Mouse (Mus musculus) cerebellum, adult 9-10 months (tissue): ENCODE results near the gene Adam12.

Experiments used
- DNase-seq: peaks from one replicate; pipeline ENCODE4 v3.0.0; 2022

Adam12 gene

DNA sequence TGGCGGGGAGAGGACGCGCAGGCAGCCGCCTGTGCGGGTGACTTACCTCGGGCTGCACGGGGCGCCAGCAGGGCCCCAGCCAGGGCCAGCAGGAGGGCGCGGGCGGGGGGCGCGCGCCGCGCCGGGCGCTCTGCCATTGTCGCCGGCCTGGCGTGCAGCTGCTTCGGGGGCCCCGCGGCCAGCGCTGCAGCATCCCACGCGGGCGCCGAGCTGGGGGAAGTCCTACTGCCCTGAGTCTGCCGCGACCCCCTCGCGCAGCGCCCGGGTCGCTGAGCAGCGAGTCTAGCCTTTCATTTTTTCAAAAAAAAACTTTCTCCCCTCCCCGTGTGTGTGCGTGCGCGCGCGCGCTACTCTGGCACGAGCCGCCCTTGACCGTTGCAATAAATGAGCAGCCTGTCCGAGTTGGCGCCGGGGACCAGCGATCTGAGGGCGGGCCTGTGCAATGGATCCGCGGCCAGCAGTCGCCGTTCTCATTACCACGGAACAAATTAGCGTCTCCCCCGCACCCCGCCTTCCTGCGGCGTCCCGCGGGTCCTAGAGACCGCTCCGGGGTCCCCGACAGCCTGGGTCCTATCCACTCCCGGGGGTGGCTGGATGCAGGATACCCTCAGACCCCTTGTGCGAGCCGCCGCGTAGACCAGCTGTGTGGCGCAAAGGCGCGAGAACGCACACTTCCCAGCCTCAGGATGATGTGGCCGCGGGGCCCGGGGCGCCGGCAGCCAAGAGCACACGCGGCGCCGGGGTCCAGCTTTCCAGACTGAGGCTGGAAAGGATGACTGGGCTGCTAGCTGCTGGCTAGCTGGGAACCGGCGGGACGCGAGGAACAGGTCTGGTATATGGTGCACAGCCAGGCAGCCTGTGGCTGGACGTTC is 7.0 kb downstream of the Adam12 start:
- DNase-seq = peak; percentile 5

- DNase-seq = no peak
Measured at GRCm38 (mm10) chr7:134224421-134224740, 7.6 kb downstream of the Adam12 start.

DNA sequence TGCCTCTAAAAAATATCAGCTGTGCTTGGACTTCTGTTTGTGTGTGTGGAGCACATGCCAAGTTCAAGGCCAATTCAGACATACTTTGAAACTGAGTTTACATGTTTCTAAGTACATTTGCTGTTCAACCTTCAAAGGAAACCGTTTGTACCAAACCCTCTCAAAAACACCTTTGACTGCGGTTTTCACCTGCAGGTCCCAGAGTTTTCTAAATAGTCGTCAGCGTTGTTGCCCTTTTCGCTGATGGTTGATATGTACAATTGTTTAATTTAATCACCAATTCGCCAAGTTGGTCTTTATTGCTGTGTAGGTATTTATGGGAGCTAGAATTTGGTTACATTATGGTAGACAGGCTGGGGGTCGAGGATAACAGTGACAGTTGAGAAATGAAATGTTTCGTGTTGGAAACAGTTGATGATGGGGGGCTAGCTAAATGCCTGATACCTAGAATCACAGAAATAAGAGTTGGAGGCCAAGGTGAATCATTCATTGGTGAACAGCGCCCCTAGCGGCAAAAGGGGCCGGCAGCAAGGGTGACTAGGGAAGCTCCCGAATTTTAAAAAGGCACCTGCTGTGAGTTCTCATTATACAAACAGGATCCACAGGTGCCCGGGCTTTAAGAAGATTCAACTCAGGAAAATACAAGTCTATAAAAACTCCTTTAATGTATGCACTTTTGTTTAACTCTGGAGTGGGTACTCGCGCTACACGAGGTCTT is 8.3 kb downstream of the Adam12 start:
- DNase-seq = peak; percentile 61

- no peak for DNase-seq
Measured at GRCm38 (mm10) chr7:134207956-134208355, 24.0 kb downstream of the Adam12 start.

DNA sequence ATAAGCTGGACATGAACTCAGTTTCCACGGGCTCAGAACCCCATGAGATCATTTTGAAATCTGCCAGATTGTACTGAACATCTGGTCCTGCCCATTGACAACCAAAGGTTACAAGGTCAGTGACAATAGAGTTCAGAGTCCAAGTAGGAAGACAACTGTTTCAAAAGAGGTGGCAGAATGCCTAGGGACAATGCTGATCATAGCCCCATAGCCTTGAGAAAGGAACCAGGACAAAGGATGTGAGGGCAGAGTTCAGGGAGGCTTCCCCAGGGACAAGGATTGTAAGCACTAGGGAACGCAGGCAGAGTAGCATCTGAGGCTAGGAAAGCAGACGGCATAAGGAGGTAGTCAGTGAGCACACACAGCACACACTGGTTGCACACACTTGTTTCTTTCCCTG is 38.9 kb downstream of the Adam12 start:
- DNase-seq = no peak

DNA sequence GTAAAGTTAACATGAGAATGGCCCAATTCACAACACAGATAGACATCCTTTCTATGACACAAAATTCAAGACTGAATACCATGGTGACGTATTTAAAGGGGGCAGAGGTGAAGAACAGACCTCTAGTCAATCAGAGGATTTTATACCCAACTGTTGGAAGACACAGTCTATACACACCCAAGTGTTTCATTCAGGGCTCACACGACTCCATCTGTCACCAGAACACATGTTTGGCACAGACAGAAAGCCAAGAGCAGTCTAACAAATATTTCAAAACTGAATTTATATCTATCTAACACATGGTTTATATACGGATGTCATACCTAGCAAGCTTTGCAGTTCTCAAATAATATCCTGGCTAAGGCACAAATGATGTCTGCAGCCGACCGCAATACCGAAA is 41.8 kb downstream of the Adam12 start:
- DNase-seq = no peak

- no peak for DNase-seq
Measured at GRCm38 (mm10) chr7:134188565-134188964, 43.4 kb downstream of the Adam12 start.

DNA sequence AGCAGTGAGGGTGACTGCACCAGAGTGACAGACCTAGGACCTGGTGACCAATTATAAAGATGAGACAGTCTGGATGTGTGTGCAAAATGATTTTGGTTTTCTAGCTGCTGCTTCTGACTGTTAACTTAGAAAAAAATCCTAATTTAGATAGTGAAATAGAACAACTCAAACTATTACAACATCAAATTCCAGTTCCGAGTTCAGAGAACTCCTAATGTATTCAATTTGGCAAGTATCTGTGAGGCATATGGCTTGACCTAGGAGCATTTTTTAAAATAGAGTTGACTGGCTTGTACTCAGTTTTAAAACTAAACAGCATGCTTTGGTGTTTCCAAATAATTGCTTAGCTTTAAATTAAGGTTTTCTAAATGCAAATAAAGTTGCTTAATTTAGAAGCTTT is 44.0 kb downstream of the Adam12 start:
- no peak for DNase-seq

GRCm38 (mm10) chr7:134186497-134186896 is 45.4 kb downstream of the Adam12 start:
- DNase-seq = no peak

GRCm38 (mm10) chr7:134185751-134186150 is 46.2 kb downstream of the Adam12 start:
- DNase-seq = no peak

GRCm38 (mm10) chr7:134181717-134182116 is 50.2 kb downstream of the Adam12 start:
- DNase-seq = no peak

DNA sequence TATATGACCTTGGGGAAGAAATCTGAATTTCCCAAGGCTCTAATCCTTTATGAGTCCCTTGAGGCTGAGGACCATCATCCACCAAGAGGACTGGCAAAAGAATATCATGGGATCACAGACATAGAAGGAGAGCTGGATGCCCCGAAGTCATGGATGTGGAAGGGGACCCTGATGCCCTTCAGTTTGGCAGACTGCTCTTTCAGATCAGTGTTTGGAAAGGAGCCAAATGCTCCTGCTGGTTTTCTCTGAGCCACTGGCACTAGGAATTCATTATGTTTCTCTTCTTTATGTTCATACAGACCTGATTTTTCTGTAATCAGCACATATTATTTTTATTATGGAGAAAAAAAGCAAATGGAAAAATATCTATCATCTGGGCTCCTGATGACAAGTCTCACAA is 50.9 kb downstream of the Adam12 start:
- DNase-seq = no peak

DNA sequence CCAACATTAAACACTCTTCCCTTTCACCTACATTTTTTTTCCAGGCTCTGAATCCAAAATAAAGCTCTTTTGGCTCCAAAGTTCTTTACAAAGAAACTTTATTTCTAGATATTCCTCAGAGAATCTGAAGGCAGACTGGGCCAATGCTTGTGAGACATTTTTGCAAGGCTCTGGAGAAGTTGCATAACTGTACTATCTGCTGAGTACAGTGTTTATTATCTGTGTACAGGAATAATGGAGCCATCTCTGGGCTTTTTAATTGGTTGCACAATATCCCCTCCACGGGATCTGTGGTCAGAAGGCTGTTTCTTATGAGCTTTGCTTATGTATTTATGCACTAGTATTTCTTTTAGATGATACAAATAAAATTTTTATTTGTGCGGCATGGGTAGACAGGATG is 54.9 kb downstream of the Adam12 start:
- no peak for DNase-seq

DNA sequence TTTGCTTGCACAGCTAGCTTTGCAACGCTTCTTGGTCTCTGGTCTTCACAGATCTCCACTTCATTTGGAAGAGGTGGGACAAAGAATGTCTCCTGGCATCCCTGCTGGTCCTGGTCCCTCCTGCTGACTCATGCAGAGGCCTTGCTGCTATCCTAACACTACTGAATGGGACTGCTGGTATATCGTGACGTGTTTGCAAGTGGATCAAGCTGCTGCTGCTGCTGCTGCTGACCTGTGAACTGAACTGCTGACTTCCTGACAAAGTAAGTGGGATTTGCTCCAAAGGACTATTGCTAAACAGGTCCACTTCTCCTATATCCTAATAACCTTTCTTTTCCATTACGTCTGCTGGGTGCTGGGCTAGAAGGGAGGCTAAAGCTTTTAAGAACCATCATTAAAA is 56.7 kb downstream of the Adam12 start:
- DNase-seq = no peak

DNA sequence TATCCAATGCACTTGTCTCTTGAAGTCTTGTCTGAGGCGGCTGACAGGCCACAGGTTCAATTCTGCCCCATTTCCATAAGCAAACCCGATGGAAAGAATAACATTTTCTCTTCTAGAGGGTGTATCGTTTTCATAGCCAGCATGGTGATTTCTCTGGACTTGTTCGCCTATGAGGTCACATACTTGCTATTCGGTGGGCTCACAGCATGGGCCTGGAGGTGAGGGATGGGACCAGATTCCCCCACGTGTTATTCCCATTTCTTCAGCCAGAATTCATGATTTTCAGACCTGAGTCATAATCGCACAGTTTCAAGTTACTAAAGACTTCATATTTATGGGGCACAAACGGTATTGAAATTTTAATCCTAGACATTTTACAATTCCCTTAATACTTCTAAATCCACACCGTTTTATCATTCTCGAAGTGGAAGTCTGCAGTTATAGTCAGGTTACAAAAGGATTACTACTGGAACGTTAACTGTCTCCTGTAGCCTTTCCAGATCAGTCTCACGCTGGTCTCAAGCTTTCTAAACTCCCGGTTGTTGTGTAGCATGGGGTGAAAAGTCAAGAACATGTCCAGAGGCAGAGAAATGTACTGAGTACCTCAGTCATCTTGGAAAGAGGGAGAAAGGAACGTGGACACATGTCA is 58.4 kb downstream of the Adam12 start:
- DNase-seq = no peak

GRCm38 (mm10) chr7:134170180-134170910 is 61.6 kb downstream of the Adam12 start:
- no peak for DNase-seq

DNA sequence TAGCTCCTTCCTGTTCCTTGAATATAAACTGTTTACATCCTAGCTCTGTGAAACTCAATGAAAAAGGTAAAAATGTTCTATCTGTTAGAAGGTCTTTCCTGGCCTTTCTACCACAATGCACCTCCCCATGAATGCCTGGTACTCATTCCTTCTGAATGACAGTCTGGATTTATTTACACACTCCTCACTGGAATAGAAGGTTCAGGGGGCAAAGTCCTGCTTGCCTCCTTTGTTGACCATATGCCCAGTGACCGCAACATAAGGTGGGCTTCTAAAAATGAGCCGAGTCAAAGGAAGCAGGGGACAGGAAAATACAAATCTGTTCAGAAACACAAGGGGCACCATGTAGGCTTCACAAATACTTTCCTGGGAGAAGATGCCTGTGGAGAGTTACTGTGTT is 62.2 kb downstream of the Adam12 start:
- no peak for DNase-seq

DNA sequence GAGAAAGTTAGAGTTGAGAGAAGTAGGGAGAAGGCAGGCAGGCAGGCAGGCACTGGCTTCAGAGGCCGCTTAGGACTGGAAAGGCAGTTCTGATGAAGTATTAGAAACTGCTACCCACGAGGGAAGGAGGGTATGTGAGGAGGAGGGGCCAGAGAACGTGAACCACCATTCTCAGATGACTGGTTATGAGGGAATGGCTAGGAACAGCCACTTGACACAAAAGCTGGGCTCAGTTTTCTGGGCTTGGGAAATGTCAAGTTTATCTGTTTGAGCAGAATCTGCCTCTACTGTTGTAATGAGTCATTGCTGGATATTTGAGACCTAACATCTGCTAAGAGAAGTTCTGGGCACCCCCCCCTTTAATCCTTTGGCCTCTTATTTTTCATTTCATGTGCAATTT is 64.4 kb downstream of the Adam12 start:
- no peak for DNase-seq

DNA sequence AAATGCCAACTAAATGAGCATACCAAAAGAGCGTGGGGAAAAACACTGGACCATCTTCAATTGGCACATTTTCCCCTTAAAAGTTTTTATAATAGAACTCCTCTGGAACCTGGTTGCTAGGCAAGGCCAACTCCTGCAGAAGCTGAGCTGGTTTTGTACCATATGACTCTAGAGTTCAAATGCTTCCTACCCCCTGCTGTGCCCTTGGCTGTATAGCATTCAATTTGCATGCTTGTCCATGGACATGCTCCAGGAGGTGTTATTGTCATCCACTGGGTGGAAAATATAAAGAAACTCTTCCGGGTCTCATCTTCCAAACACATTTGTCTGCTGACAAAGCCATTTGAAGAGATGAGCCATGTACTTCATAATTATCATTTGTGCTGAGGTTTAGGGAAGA is 68.2 kb downstream of the Adam12 start:
- no peak for DNase-seq

- no peak for DNase-seq
Measured at GRCm38 (mm10) chr7:134162886-134163285, 69.1 kb downstream of the Adam12 start.

DNA sequence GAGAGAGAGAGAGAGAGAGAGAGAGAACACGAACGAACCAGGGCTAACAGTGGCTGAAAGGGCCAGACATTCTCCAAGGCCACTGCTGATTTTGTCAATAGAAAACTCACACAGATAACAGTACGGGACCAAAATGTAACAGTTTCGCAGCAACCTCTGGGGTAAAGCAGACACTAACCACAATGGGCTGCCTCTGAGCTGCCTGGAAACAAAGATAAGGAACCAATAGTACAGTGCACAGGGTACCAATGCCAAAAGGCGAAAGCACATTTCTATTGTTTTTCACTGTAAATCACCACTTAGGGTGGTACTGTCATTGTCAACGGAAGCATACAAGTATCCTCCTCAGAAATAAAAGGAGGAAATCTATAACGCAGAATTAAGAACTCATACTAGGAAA is 72.3 kb downstream of the Adam12 start:
- DNase-seq = no peak

DNA sequence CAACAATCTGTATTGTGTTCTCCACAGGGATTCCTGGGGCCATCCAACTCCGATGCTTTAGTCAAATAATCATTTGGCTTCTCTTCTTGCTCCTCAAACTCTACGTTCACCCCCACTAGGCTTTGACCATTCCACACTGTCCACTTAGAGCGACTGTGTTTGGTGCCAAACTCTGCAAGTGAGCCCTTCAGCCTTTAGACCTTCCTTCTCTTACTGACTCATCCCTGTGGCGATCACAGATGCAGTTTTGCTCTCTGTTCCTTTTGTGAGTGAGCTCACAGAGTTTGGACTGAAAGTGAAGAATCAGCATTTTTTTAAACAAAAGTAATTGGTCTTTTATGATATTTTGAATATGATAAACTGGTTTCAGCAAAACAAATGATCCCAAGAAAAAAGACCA is 80.6 kb downstream of the Adam12 start:
- no peak for DNase-seq

GRCm38 (mm10) chr7:134150305-134150704 is 81.6 kb downstream of the Adam12 start:
- no peak for DNase-seq
